Mouse (Mus musculus) ES-E14 (cell line): ENCODE measurements at regions not wholly inside any gene's neighbourhood (a gene's known extent, or its start where the extent isn't known, plus 50 kb on each side); places are given as distances from the start of the nearest gene placed in this dataset.

Experiments used
- CHD2 ChIP-seq: IDR thresholded peaks from 2 replicates; pipeline ENCODE4 v1.6.1; 2014; ENCODE audit warnings: mild to moderate bottlenecking, low read depth, low read length, inconsistent platforms
- HCFC1 ChIP-seq: IDR thresholded peaks from 2 replicates; pipeline ENCODE4 v1.6.1; 2012; ENCODE audit warnings: low read length, inconsistent platforms, borderline replicate concordance; ENCODE audit not compliant: insufficient read depth
- MAFK ChIP-seq: IDR thresholded peaks from 2 replicates; pipeline ENCODE4 v1.6.1; 2014; ENCODE audit warnings: mild to moderate bottlenecking, low read depth, low read length, inconsistent platforms; ENCODE audit not compliant: insufficient read depth
- ZC3H11A ChIP-seq: IDR thresholded peaks from 2 replicates; pipeline ENCODE4 v1.6.1; 2012; ENCODE audit warnings: low read depth, mild to moderate bottlenecking, inconsistent platforms, low read length, borderline replicate concordance
- ZNF384 ChIP-seq: IDR thresholded peaks from 2 replicates; pipeline ENCODE4 v1.6.1; 2012; ENCODE audit warnings: low read depth, low read length, inconsistent platforms

DNA sequence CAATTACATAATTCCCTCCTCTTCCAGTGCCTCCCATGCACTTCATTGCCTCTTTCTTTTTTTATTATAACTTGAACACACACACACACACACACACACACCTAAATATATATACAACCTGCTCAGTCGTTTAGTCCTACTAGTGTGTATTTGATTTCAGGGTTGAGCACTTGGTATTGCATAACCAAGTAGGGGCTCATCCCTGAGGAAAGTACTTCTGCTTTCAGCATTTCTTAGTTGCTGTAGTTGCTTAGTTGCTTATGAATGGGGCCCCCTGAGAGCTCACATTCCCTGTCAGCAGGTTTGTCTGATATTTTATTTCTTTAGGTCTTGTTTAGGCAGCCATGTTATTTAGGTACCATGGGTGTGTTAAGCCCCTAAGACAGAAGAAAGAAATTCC lies 271.3 kb upstream of the Cdyl start:
- TF ChIP-seq HCFC1 (no peak), MAFK (no peak), ZNF384 (no peak), CHD2 (no peak), ZC3H11A (no peak)
